Mouse (Mus musculus) kidney, embryonic 15.5 days (tissue): ENCODE measurements around the gene Ckap4. TPM values are rescaled to one million over a fixed set of nuclear protein-coding genes. Genes with fewer than 3 reads are reported as not detected.

Experiments used
- ATAC-seq: fragments of 200-750 bp; cut with Nextera tagmentation; replicated peaks from 2 replicates; pipeline ENCODE4 v1.8.0; 2017; ENCODE audit warnings: moderate TSS enrichment; ENCODE audit not compliant: low FRiP score
- H3K27ac ChIP-seq: fragments of 300-500 bp; sonication (generic); 2 replicates; pipeline ENCODE4 v1.5.1; 2015; ENCODE audit warnings: mild to moderate bottlenecking, inconsistent platforms
- H3K27me3 ChIP-seq: fragments of 300-500 bp; sonication (generic); 2 replicates; pipeline ENCODE4 v1.6.1; 2015; ENCODE audit warnings: inconsistent platforms
- H3K36me3 ChIP-seq: fragments of 300-500 bp; sonication (generic); 2 replicates; pipeline ENCODE4 v1.6.1; 2015; ENCODE audit warnings: inconsistent platforms
- H3K4me1 ChIP-seq: fragments of 300-500 bp; sonication (generic); 2 replicates; pipeline ENCODE4 v1.6.1; 2015; ENCODE audit warnings: inconsistent platforms
- H3K4me2 ChIP-seq: fragments of 300-500 bp; sonication (generic); 2 replicates; pipeline ENCODE4 v1.6.1; 2015; ENCODE audit warnings: moderate library complexity, mild to moderate bottlenecking, inconsistent platforms
- H3K4me3 ChIP-seq: fragments of 300-500 bp; sonication (generic); replicated peaks from 2 replicates; pipeline ENCODE4 v1.5.1; 2015; ENCODE audit warnings: mild to moderate bottlenecking, inconsistent platforms
- H3K9ac ChIP-seq: fragments of 300-500 bp; sonication (generic); 2 replicates; pipeline ENCODE4 v1.6.1; 2015; ENCODE audit warnings: mild to moderate bottlenecking, inconsistent platforms
- H3K9me3 ChIP-seq: fragments of 300-500 bp; sonication (generic); replicated peaks from 2 replicates; pipeline ENCODE4 v1.6.1; 2016; ENCODE audit warnings: inconsistent platforms
- WGBS: fragments of 180-500 bp; shearing (Covaris S2); methylation state at CpG from one replicate; pipeline ENCODE4 v1.1.7; 2015; ENCODE audit warnings: mixed read lengths; 5-methylcytosine and 5-hydroxymethylcytosine counted together
- polyA plus RNA-seq: library from polyadenylated mRNA; unstranded; fragments of >200 nt; fragmentation: Nextera tagmentation; extraction: Ambion mirVana; gene quantifications from 2 replicates; pipeline ENCODE4 v1.2.1, GENCODE M21; 2015

Gene Ckap4
- polyA plus RNA-seq, 1 experiment from 2014 or later, result 89.9 TPM

- Histone ChIP-seq H3K36me3 (no peaks in the 10 kb centered on the region), H3K9me3 (no peaks in the 10 kb centered on the region), H3K9ac (no peak overlapping the region), H3K27me3 (no peaks in the 10 kb centered on the region), H3K27ac (no peak overlapping the region), H3K4me2 (no peak overlapping the region), H3K4me3 (no peak overlapping the region), H3K4me1 (peaks cover 8% of the 10 kb centered on the region; the same call in 1 of the 2 replicates)
- no peak for ATAC-seq
- 73% methylated on average over 11 of the region's 11 CpGs for WGBS
Measured at GRCm38 (mm10) chr10:84542802-84543658, 9.2 kb upstream of the Ckap4 start.

- Histone ChIP-seq H3K4me2 (no peak overlapping the region), H3K36me3 (no peaks in the 10 kb centered on the region), H3K9me3 (no peaks in the 10 kb centered on the region), H3K27me3 (no peaks in the 10 kb centered on the region), H3K4me3 (no peak overlapping the region), H3K27ac (no peak overlapping the region), H3K4me1 (peaks cover 14% of the 10 kb centered on the region), H3K9ac (no peak overlapping the region)
- ATAC-seq, result no peak
- 85% methylated on average over 6 of the region's 6 CpGs for WGBS
Measured at GRCm38 (mm10) chr10:84539651-84540050, 5.8 kb upstream of the Ckap4 start.

GRCm38 (mm10) chr10:84535859-84536258 is 2.0 kb upstream of the Ckap4 start:
- peaks cover 45% of the 10 kb centered on the region for H3K4me1 ChIP-seq
- H3K27ac ChIP-seq, result no peak overlapping the region
- H3K9me3 ChIP-seq, result no peaks in the 10 kb centered on the region
- peaks cover 8% of the 10 kb centered on the region; the same call in 1 of the 2 replicates for H3K36me3 ChIP-seq
- H3K9ac ChIP-seq, result no peak overlapping the region
- H3K4me3 ChIP-seq, result no peak overlapping the region
- no peak for ATAC-seq
- H3K27me3 ChIP-seq, result no peaks in the 10 kb centered on the region
- no peak overlapping the region for H3K4me2 ChIP-seq
- WGBS, result 37% methylated on average over 4 of the region's 4 CpGs

GRCm38 (mm10) chr10:84535458-84535857 is 1.6 kb upstream of the Ckap4 start:
- 84% methylated on average over 5 of the region's 5 CpGs for WGBS
- ATAC-seq, result no peak
- no peak overlapping the region for H3K4me2 ChIP-seq
- peaks cover 8% of the 10 kb centered on the region; the same call in 1 of the 2 replicates for H3K36me3 ChIP-seq
- no peak overlapping the region for H3K27ac ChIP-seq
- H3K27me3 ChIP-seq, result no peaks in the 10 kb centered on the region
- H3K9me3 ChIP-seq, result no peaks in the 10 kb centered on the region
- H3K4me1 ChIP-seq, result peaks cover 49% of the 10 kb centered on the region
- H3K4me3 ChIP-seq, result no peak overlapping the region
- H3K9ac ChIP-seq, result no peak overlapping the region

- Histone ChIP-seq H3K9me3 (no peaks in the 10 kb centered on the region), H3K4me2 (peak overlapping the region; percentile 77), H3K4me3 (peak overlapping the region; percentile 93), H3K27ac (peak overlapping the region; percentile 93), H3K27me3 (no peaks in the 10 kb centered on the region), H3K36me3 (peaks cover 19% of the 10 kb centered on the region), H3K9ac (peak overlapping the region; percentile 97), H3K4me1 (peaks cover 66% of the 10 kb centered on the region)
- peak; percentile 47 for ATAC-seq
- under 1% methylated on average over 60 of the region's 72 CpGs for WGBS
Measured at GRCm38 (mm10) chr10:84532911-84533882, 665 bp downstream of the Ckap4 start.

- Histone ChIP-seq H3K9ac (peak overlapping the region; percentile 97), H3K27ac (peak overlapping the region; percentile 93; the same call in 1 of the 2 replicates), H3K36me3 (peaks cover 28% of the 10 kb centered on the region), H3K4me2 (peak overlapping the region; percentile 77), H3K9me3 (no peaks in the 10 kb centered on the region), H3K4me1 (peaks cover 66% of the 10 kb centered on the region), H3K27me3 (no peaks in the 10 kb centered on the region), H3K4me3 (peak overlapping the region; percentile 93)
- WGBS, result 53% methylated on average over 16 of the region's 16 CpGs
- ATAC-seq, result no peak
Measured at GRCm38 (mm10) chr10:84532191-84532889, 1.5 kb downstream of the Ckap4 start.

GRCm38 (mm10) chr10:84531576-84531975 is 2.3 kb downstream of the Ckap4 start:
- Histone ChIP-seq H3K27me3 (no peaks in the 10 kb centered on the region), H3K9ac (peak overlapping the region; percentile 97), H3K36me3 (peaks cover 36% of the 10 kb centered on the region), H3K9me3 (no peaks in the 10 kb centered on the region), H3K4me1 (peaks cover 67% of the 10 kb centered on the region), H3K4me2 (peak overlapping the region; percentile 77), H3K27ac (0 out of 2 replicates have a peak overlapping the region, but pooled peaks have one; percentile 93), H3K4me3 (peak overlapping the region; percentile 93)
- WGBS, result 85% methylated on average over 4 of the region's 4 CpGs
- ATAC-seq, result no peak

- WGBS, result 84% methylated on average over 8 of the region's 8 CpGs
- Histone ChIP-seq H3K9ac (0 out of 2 replicates have a peak overlapping the region, but pooled peaks have one; percentile 10), H3K27me3 (no peaks in the 10 kb centered on the region), H3K4me2 (peak overlapping the region; percentile 77), H3K27ac (no peak overlapping the region), H3K4me3 (no peak overlapping the region), H3K36me3 (peaks cover 46% of the 10 kb centered on the region), H3K9me3 (no peaks in the 10 kb centered on the region), H3K4me1 (peaks cover 59% of the 10 kb centered on the region)
- ATAC-seq, result no peak
Measured at GRCm38 (mm10) chr10:84530388-84530787, 3.5 kb downstream of the Ckap4 start.

GRCm38 (mm10) chr10:84527631-84528030 is 6.2 kb downstream of the Ckap4 start:
- Histone ChIP-seq H3K9ac (no peak overlapping the region), H3K4me3 (no peak overlapping the region), H3K4me2 (no peak overlapping the region), H3K36me3 (peaks cover 64% of the 10 kb centered on the region), H3K27ac (no peak overlapping the region), H3K4me1 (peaks cover 41% of the 10 kb centered on the region), H3K27me3 (no peaks in the 10 kb centered on the region), H3K9me3 (no peaks in the 10 kb centered on the region)
- whole genome bisulfite sequencing, result 78% methylated on average over 12 of the region's 12 CpGs
- no peak for ATAC-seq

GRCm38 (mm10) chr10:84527070-84527469 is 6.8 kb downstream of the Ckap4 start:
- Histone ChIP-seq H3K9ac (no peak overlapping the region), H3K4me1 (peaks cover 35% of the 10 kb centered on the region), H3K4me3 (no peak overlapping the region), H3K27me3 (no peaks in the 10 kb centered on the region), H3K4me2 (no peak overlapping the region), H3K9me3 (no peaks in the 10 kb centered on the region), H3K36me3 (peaks cover 67% of the 10 kb centered on the region), H3K27ac (no peak overlapping the region)
- 61% methylated on average over 5 of the region's 5 CpGs for WGBS
- ATAC-seq, result no peak

- no peak overlapping the region for H3K27ac ChIP-seq
Measured at GRCm38 (mm10) chr10:84526488-84526887, 7.4 kb downstream of the Ckap4 start.

More at GRCm38 (mm10) chr10:84526488-84526887, 7.4 kb downstream of the Ckap4 start:
- peaks cover 63% of the 10 kb centered on the region for H3K36me3 ChIP-seq
- H3K4me1 ChIP-seq, result peaks cover 30% of the 10 kb centered on the region
- H3K9me3 ChIP-seq, result no peaks in the 10 kb centered on the region
- ATAC-seq, result no peak
- no peak overlapping the region for H3K4me2 ChIP-seq
- no peak overlapping the region for H3K4me3 ChIP-seq
- 72% methylated on average over 10 of the region's 10 CpGs for WGBS
- H3K27me3 ChIP-seq, result no peaks in the 10 kb centered on the region
- H3K9ac ChIP-seq, result no peak overlapping the region
